Mouse (Mus musculus) liver, adult 2 months (tissue): ENCODE measurements around the gene Faf2.

Experiments
- CTCF ChIP-seq: fragments of 200-500 bp; IDR thresholded peaks from 2 replicates; pipeline ENCODE4 v1.5.1; 2011; ENCODE audit warnings: low read depth, low read length, control low read depth
- POLR2A ChIP-seq: fragments of 200-500 bp; IDR thresholded peaks from 2 replicates; pipeline ENCODE4 v1.6.1; 2011; ENCODE audit warnings: low read length, control low read depth; ENCODE audit not compliant: insufficient read depth; ENCODE audit errors: extremely low read depth

DNA sequence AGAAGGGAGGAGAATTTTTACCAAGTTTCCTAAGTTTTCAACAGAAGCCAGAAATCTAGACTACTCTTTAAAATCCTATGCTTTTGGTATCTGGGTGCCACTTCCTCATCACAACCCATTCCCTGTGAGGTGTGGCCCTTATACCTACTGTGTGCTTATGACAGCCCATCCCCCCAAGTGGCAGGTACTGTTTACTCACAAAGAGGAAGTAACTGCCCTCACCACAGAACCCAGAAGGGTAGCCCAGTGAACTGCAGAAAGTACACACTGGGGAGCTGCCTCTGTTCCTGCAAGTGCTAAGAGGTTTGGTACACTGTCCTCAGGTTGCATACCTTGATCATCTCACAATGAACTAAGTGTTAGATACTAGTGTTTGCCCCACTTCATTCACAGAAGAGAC, 70.2 kb downstream of the Faf2 start:
- no peak for TF ChIP-seq CTCF
- no peak for TF ChIP-seq POLR2A
